Mouse (Mus musculus): ENCODE data around the gene Oas1d. TPM values are rescaled to one million over a fixed set of nuclear protein-coding genes. Genes with fewer than 3 reads are reported as not detected.
A peak's percentile ranks its signal among the peaks of the same experiment; 100 is the strongest.
"Not testable (repeated sequence)": the region's sequence is repeated elsewhere in the genome, so short reads cannot be mapped to it uniquely, and the experiment has no call there.

The Oas1d gene
- polyA plus RNA-seq, 1 experiment: 0.18 TPM

DNA sequence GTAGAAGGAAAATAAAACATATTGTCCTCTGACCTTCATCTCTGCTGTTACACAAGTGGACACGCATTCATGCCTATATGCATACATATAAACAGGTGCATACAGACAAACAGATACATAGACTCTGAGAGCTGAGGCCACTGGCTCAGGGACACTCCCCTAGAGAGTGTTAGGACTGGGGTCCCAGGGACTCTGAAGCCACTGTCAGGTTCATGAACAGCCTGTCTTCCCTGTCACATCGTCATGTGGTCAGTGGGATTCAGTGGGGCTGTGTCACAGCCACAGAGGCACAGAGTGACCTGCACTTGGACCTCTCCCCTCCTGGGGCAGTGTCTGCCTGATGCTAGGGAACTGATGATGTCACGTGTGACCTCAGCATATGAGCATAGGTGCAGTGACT is 6.0 kb downstream of the Oas1d start:
- Histone ChIP-seq H3K27ac (ENCODE audit: insufficient read depth, low read depth, low read length) (no peak overlapping the region), H3K4me3 (ENCODE audit: low read depth, low read length) (no peak overlapping the region), H3K4me1 (ENCODE audit: control insufficient read depth, insufficient read depth, insufficient read length, low read length) (peaks cover 9% of the 10 kb centered on the region; the same call in 1 of the 2 replicates), H3K36me3 (ENCODE audit: control insufficient read depth, insufficient read depth, low read length) (no peaks in the 10 kb centered on the region), H3K27me3 (ENCODE audit: control insufficient read depth, insufficient read depth, low read length) (no peaks in the 10 kb centered on the region)
- TF ChIP-seq POLR2A (IDR thresholded peaks at IDR 0.05; ENCODE audit: low read depth, low read length) (no peak), CTCF (IDR thresholded peaks at IDR 0.05; ENCODE audit: extremely low read depth, insufficient read length, insufficient replicate concordance, low read depth, low read length) (no peak)
- WGBS: 82% methylated on average over 3 of the region's 3 CpGs

DNA sequence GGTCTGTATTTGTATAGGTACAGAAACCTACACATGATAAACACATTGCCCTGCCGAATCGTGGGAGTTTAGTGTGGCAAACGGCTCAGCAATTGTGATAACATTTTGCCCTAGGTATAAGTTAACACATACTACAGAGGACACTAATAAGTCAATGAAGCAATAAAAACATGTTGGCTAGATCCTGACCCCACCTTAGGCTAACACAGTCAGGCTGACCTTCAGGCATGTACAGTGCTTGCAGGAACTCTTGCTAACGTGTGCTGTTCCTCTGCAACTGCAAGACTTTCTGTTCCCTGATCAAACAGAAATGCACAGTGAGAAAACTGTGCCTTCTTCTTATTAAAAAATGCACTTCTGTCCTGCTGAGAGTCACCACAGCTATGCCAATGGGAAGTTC is 9.6 kb downstream of the Oas1d start:
- Histone ChIP-seq H3K27ac (ENCODE audit: insufficient read depth, low read depth, low read length) (peak overlapping the region; percentile 75), H3K27me3 (ENCODE audit: control insufficient read depth, insufficient read depth, low read length) (no peaks in the 10 kb centered on the region), H3K4me3 (ENCODE audit: low read depth, low read length) (no peak overlapping the region), H3K36me3 (ENCODE audit: control insufficient read depth, insufficient read depth, low read length) (no peaks in the 10 kb centered on the region), H3K4me1 (ENCODE audit: control insufficient read depth, insufficient read depth, insufficient read length, low read length) (peaks cover 9% of the 10 kb centered on the region; the same call in 1 of the 2 replicates)
- TF ChIP-seq POLR2A (IDR thresholded peaks at IDR 0.05; ENCODE audit: low read depth, low read length): no peak
- TF ChIP-seq CTCF (IDR thresholded peaks at IDR 0.05; ENCODE audit: extremely low read depth, insufficient read length, insufficient replicate concordance, low read depth, low read length): no peak
- WGBS: 21% methylated on average over 4 of the region's 4 CpGs

DNA sequence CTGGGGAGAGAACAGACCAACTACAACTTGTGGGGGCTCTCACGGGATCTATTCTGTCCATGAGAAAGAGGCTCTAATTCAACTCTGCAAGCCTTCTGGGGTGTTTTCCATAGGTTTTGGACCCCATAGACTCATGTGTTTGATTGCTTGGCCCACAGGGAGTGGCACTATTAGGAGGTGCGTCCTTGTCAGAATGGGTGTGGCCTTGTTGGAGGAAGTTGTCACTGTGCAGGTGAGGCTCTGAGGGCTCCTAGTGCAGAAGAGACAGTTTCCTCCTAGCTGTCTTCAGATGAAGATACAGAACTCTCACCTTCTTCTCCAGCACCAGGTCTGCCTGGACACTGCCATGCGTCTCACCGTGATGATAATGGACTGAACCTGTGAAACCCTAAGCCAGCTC is 10.2 kb downstream of the Oas1d start:
- not testable (repeated sequence) for H3K4me3 ChIP-seq (ENCODE audit: low read depth, low read length); H3K27me3 ChIP-seq (ENCODE audit: control insufficient read depth, insufficient read depth, low read length); H3K36me3 ChIP-seq (ENCODE audit: control insufficient read depth, insufficient read depth, low read length)
- Histone ChIP-seq H3K4me1 (ENCODE audit: control insufficient read depth, insufficient read depth, insufficient read length, low read length) (peaks cover 11% of the 10 kb centered on the region; the same call in 1 of the 2 replicates), H3K27ac (ENCODE audit: insufficient read depth, low read depth, low read length) (peak overlapping the region; percentile 75)
- WGBS: 20% methylated on average over 4 of the region's 4 CpGs

DNA sequence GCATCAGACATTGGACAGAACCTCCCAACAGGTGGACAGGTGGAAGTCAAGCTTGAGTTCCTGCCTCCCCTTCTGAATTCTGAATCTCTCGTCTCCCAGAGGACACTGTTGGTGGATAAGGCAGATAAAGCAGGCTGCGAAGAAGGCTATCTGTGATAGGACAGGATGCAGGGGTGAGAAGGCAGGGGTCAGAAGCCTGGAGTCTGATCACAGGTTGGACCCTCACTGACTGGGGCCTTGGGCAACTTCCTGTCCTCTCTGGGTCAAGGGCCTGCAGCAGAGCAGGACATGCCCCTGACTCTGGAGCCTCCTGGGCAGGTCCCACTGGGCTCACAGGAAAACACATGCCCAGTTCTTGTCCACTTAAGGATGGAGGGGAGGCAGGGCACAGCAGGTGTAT is 12.0 kb downstream of the Oas1d start:
- H3K36me3 ChIP-seq (ENCODE audit: control insufficient read depth, insufficient read depth, low read length): not testable (repeated sequence)

DNA sequence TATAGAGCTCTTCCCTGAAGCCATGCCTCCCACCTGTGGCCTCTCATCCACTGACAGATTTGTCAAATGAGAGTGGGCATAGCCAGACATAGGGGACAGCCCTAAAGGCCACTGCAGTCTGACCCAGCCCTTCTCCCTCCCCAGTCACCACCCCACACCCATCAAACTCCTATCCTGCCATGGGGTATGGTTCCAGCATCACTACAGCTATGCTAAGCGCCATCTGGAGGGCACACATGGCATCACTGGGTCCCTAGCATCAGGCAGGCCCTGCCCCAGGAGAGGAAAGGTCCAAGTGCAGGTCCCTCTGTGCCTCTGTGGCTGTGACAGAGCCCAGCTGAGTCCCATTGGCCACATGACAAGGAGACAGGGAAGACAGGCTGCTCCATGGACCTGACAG is 12.7 kb downstream of the Oas1d start:
- H3K4me3 ChIP-seq (ENCODE audit: low read depth, low read length): no peak overlapping the region
- no peaks in the 10 kb centered on the region for H3K36me3 ChIP-seq (ENCODE audit: control insufficient read depth, insufficient read depth, low read length)
- peaks cover 11% of the 10 kb centered on the region; the same call in 1 of the 2 replicates for H3K4me1 ChIP-seq (ENCODE audit: control insufficient read depth, insufficient read depth, insufficient read length, low read length)
- H3K27me3 ChIP-seq (ENCODE audit: control insufficient read depth, insufficient read depth, low read length): no peaks in the 10 kb centered on the region
- 21% methylated on average over 1 of the region's 1 CpGs for WGBS
- TF ChIP-seq POLR2A (IDR thresholded peaks at IDR 0.05; ENCODE audit: low read depth, low read length) (no peak), CTCF (IDR thresholded peaks at IDR 0.05; ENCODE audit: extremely low read depth, insufficient read length, insufficient replicate concordance, low read depth, low read length) (peak; percentile 47; the same call in 1 of the 2 replicates)
- H3K27ac ChIP-seq (ENCODE audit: insufficient read depth, low read depth, low read length): no peak overlapping the region

More for the DNA sequence above, 12.0 kb downstream of the Oas1d start:
- not testable (repeated sequence) for H3K27me3 ChIP-seq (ENCODE audit: control insufficient read depth, insufficient read depth, low read length); H3K4me3 ChIP-seq (ENCODE audit: low read depth, low read length); H3K27ac ChIP-seq (ENCODE audit: insufficient read depth, low read depth, low read length)
- H3K4me1 ChIP-seq (ENCODE audit: control insufficient read depth, insufficient read depth, insufficient read length, low read length): peaks cover 11% of the 10 kb centered on the region; the same call in 1 of the 2 replicates
- 65% methylated on average over 2 of the region's 2 CpGs for WGBS

DNA sequence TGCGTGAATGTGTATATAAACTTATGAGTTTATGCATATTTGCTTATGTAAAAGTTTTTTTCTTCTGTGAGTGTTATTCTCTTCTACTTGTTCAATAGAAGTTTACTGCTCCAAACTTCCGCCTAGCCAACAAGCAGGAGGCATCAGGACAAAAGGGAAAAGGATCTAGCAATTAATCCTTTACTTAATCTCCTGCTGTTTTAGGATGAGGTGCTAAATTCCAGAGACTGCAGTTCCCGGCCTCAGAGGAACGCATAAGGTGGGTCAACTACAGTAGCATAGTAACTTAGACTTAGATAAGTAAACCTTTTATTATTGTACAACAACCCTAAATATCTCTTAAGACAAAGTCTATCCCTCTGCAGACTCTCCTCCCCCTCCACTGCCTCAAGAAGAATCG is 19.6 kb downstream of the Oas1d start:
- H3K4me1 ChIP-seq (ENCODE audit: control insufficient read depth, insufficient read depth, insufficient read length, low read length): peaks cover 2% of the 10 kb centered on the region; the same call in 1 of the 2 replicates
- H3K36me3 ChIP-seq (ENCODE audit: control insufficient read depth, insufficient read depth, low read length): no peaks in the 10 kb centered on the region
- no peak overlapping the region for H3K27ac ChIP-seq (ENCODE audit: insufficient read depth, low read depth, low read length)
- no peak overlapping the region for H3K4me3 ChIP-seq (ENCODE audit: low read depth, low read length)
- TF ChIP-seq POLR2A (IDR thresholded peaks at IDR 0.05; ENCODE audit: low read depth, low read length) (no peak), CTCF (IDR thresholded peaks at IDR 0.05; ENCODE audit: extremely low read depth, insufficient read length, insufficient replicate concordance, low read depth, low read length) (no peak)
- 53% methylated on average over 5 of the region's 5 CpGs for WGBS
- H3K27me3 ChIP-seq (ENCODE audit: control insufficient read depth, insufficient read depth, low read length): no peaks in the 10 kb centered on the region

DNA sequence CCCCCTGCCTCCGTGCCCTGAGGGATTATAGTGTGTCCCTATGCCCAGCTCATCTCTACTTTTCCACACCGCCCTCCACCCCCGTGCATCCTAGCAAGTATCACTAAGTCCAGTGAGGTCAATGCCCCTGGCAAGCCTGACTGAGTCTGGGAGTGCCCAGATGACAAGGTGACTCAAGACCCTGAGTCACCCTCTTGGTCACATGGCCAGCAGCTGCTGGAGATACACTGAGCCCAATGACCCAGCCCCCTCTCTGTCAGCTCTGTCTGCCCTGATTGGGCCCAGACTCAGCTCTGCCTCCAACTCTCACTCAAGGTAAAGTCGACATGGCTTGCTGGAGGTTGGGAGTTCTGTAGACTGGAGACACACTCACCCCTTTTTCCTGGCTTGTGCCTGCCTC is 23.5 kb downstream of the Oas1d start:
- no peak overlapping the region for H3K4me3 ChIP-seq (ENCODE audit: low read depth, low read length)
- WGBS: 61% methylated on average over 4 of the region's 4 CpGs
- TF ChIP-seq CTCF (IDR thresholded peaks at IDR 0.05; ENCODE audit: extremely low read depth, insufficient read length, insufficient replicate concordance, low read depth, low read length) (no peak), POLR2A (IDR thresholded peaks at IDR 0.05; ENCODE audit: low read depth, low read length) (no peak)

DNA sequence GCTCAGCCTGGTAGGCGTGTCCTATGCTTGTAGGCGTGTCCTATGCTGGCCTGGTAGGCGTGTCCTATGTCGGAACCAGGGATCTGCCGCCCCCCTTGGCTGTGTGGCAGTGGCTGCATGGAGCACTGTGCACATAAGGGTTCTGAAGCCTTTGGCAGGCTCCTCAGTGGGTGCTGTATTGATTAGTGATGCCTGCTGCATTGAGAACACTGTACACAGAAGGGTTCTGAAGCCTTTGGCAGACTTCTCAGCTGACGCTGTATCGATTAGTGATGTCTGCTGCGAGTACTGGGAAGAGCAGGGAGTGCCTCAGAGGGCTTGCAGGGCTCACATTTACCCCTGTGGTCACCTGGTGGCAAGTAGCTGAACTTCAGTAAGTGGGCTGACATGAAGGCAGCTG is 24.2 kb downstream of the Oas1d start:
- Histone ChIP-seq H3K27ac (ENCODE audit: insufficient read depth, low read depth, low read length) (no peak overlapping the region), H3K4me1 (ENCODE audit: control insufficient read depth, insufficient read depth, insufficient read length, low read length) (no peaks in the 10 kb centered on the region), H3K27me3 (ENCODE audit: control insufficient read depth, insufficient read depth, low read length) (no peaks in the 10 kb centered on the region), H3K36me3 (ENCODE audit: control insufficient read depth, insufficient read depth, low read length) (no peaks in the 10 kb centered on the region), H3K4me3 (ENCODE audit: low read depth, low read length) (no peak overlapping the region)
- TF ChIP-seq POLR2A (IDR thresholded peaks at IDR 0.05; ENCODE audit: low read depth, low read length): no peak
- no peak for TF ChIP-seq CTCF (IDR thresholded peaks at IDR 0.05; ENCODE audit: extremely low read depth, insufficient read length, insufficient replicate concordance, low read depth, low read length)
- 34% methylated on average over 8 of the region's 8 CpGs for WGBS

More for the DNA sequence above, 23.5 kb downstream of the Oas1d start:
- Histone ChIP-seq H3K27me3 (ENCODE audit: control insufficient read depth, insufficient read depth, low read length) (no peaks in the 10 kb centered on the region), H3K27ac (ENCODE audit: insufficient read depth, low read depth, low read length) (no peak overlapping the region), H3K36me3 (ENCODE audit: control insufficient read depth, insufficient read depth, low read length) (no peaks in the 10 kb centered on the region), H3K4me1 (ENCODE audit: control insufficient read depth, insufficient read depth, insufficient read length, low read length) (no peaks in the 10 kb centered on the region)

Measured in small intestine, adult 2 months (tissue).